ENCODE assay signal across 13 mouse cellular contexts in genomic region chr3:61358107-61358506, GRCm38 (mm10). TPM values are rescaled to one million over a fixed set of nuclear protein-coding genes. Genes with fewer than 3 reads are reported as not detected.
A peak's percentile ranks its signal among the peaks of the same experiment; 100 is the strongest.
DNase-seq lines count a peak whose midpoint lies in the region; ATAC-seq lines count a peak whose summit lies in the region.
"Had no signal": no experiment of that assay in that cellular context is flagged by ENCODE, and none has a peak within 500 bp of the region (broad histone marks: within the 10 kb centered on the region; RNA-seq: fewer than 3 reads in every experiment).

No protein-coding gene starts in this region.

- no peak overlapping the region for H3K4me3 ChIP-seq in forebrain, embryonic 14.5 days (ENCODE audit: low read depth, low read length)
- H3K4me3 ChIP-seq in forebrain, embryonic 16.5 days (replicated peaks; ENCODE audit: low read length), result no peak overlapping the region
- H3K4me3 ChIP-seq: heart, embryonic 15.5 days; limb, embryonic 12.5 days had no signal

- no peaks in the 10 kb centered on the region for H3K27me3 ChIP-seq in forebrain, embryonic 14.5 days (replicated peaks; ENCODE audit: control insufficient read depth, insufficient read depth, low read length)
- no peaks in the 10 kb centered on the region for H3K27me3 ChIP-seq in forebrain, embryonic 16.5 days (replicated peaks; ENCODE audit: control insufficient read depth, insufficient read depth, low read length)
- H3K27me3 ChIP-seq: CH12.LX; heart, embryonic 15.5 days; limb, embryonic 12.5 days had no signal

- H3K36me3 ChIP-seq in forebrain, embryonic 14.5 days (ENCODE audit: control insufficient read depth, insufficient read depth, low read length), result no peaks in the 10 kb centered on the region
- H3K36me3 ChIP-seq in forebrain, embryonic 16.5 days (ENCODE audit: control insufficient read depth, insufficient read depth), result no peaks in the 10 kb centered on the region
- H3K36me3 ChIP-seq: heart, embryonic 15.5 days; limb, embryonic 12.5 days had no signal

- H3K9ac ChIP-seq in forebrain, embryonic 14.5 days (ENCODE audit: low read length), result no peak overlapping the region
- no peak overlapping the region for H3K9ac ChIP-seq in forebrain, embryonic 16.5 days (replicated peaks; ENCODE audit: low read depth, low read length)
- H3K9ac ChIP-seq: heart, embryonic 15.5 days; limb, embryonic 12.5 days had no signal

- peak; percentile 72 for ATAC-seq in forebrain, embryonic 14.5 days
- no peak for ATAC-seq in forebrain, embryonic 16.5 days

- H3K4me2 ChIP-seq in forebrain, embryonic 14.5 days (ENCODE audit: low read length), result no peak overlapping the region
- no peak overlapping the region for H3K4me2 ChIP-seq in forebrain, embryonic 16.5 days (ENCODE audit: low read length)
- H3K4me2 ChIP-seq: heart, embryonic 15.5 days; limb, embryonic 12.5 days had no signal

- H3K4me1 ChIP-seq in forebrain, embryonic 14.5 days (ENCODE audit: control insufficient read depth, insufficient read depth, low read length), result no peaks in the 10 kb centered on the region
- peaks cover 4% of the 10 kb centered on the region for H3K4me1 ChIP-seq in forebrain, embryonic 16.5 days (replicated peaks; ENCODE audit: control insufficient read depth, insufficient read depth, low read length)
- H3K4me1 ChIP-seq: heart, embryonic 15.5 days had no signal

- WGBS in forebrain, embryonic 14.5 days, result 33% methylated on average over 6 of the region's 6 CpGs
- 23% methylated on average over 6 of the region's 6 CpGs for WGBS in forebrain, embryonic 16.5 days

- no peaks in the 10 kb centered on the region for H3K9me3 ChIP-seq in forebrain, embryonic 14.5 days (replicated peaks; ENCODE audit: control insufficient read depth, low read length)
- no peaks in the 10 kb centered on the region for H3K9me3 ChIP-seq in forebrain, embryonic 16.5 days (ENCODE audit: control insufficient read depth, low read length)
- H3K9me3 ChIP-seq: heart, embryonic 15.5 days; limb, embryonic 12.5 days had no signal

- no peak overlapping the region for H3K27ac ChIP-seq in forebrain, embryonic 14.5 days (ENCODE audit: low read depth, low read length)
- no peak overlapping the region for H3K27ac ChIP-seq in forebrain, embryonic 16.5 days (ENCODE audit: low read length)
- H3K27ac ChIP-seq: heart, embryonic 15.5 days; limb, embryonic 12.5 days had no signal

- peak; percentile 87 for DNase-seq in forebrain, embryonic 14.5 days (ENCODE audit: low spot score)
- peak; percentile 50 for DNase-seq in kidney, postnatal 10 days
- no peak for DNase-seq in kidney, adult 11 months
- peak; percentile 27 to 34 for DNase-seq in spleen, postnatal 36 days (ENCODE audit: low spot score in 2 of 2)
- no peak for DNase-seq in spleen, adult 18-20 months
- DNase-seq in right cerebral cortex, postnatal 4 days, result no peak
- no peak for DNase-seq in frontal cortex, adult 2 months (ENCODE audit: extremely low spot score in 1 of 2, low spot score in 1 of 2)

RNA-seq across cellular contexts. Expression of gene Rap2b, which starts 3.3 kb away (rescaled TPM):
- 14.6 and 15.2 TPM in 2 replicates for polyA plus RNA-seq in forebrain, embryonic 14.5 days (2014; fragmentation: Nextera tagmentation; extraction: Ambion mirVana)
- 14.1 and 15.8 TPM in 2 replicates for polyA plus RNA-seq in forebrain, embryonic 16.5 days (2015; fragmentation: Nextera tagmentation; extraction: Ambion mirVana)
- 14.6 and 15.7 TPM in 2 replicates for polyA plus RNA-seq in frontal cortex, adult 2 months (2012; rRNA removed)

RNA-seq across cellular contexts. Expression of gene B430305J03Rik, which starts 7.6 kb away (rescaled TPM):
- polyA plus RNA-seq in forebrain, embryonic 14.5 days (2014; fragmentation: Nextera tagmentation; extraction: Ambion mirVana), result not detected in 2 replicates
- polyA plus RNA-seq in forebrain, embryonic 16.5 days (2015; fragmentation: Nextera tagmentation; extraction: Ambion mirVana), result not detected in 2 replicates
- polyA plus RNA-seq in frontal cortex, adult 2 months (2012; rRNA removed), result 0.90 and 0.98 TPM in 2 replicates
- polyA plus RNA-seq: heart, embryonic 15.5 days; limb, embryonic 12.5 days; lung, embryonic 16.5 days; stomach, embryonic 14.5 days had no signal

Comparison
In these comparisons a context has a peak if more than half of its experiments do, and no peak if none do; other contexts are left out.
1. DNase-seq: peak in forebrain, embryonic 14.5 days (single experiment), kidney, postnatal 10 days (single experiment) and spleen, postnatal 36 days (2 of 2); none in kidney, adult 11 months (single experiment), spleen, adult 18-20 months (0 of 2), right cerebral cortex, postnatal 4 days (single experiment) and frontal cortex, adult 2 months (0 of 2).